Mouse (Mus musculus) ES-E14 (cell line): ENCODE data around the gene Eps15l1. TPM values are rescaled to one million over a fixed set of nuclear protein-coding genes. Genes with fewer than 3 reads are reported as not detected.

Experiments used
- DNase-seq: peaks from one replicate; pipeline ENCODE4 v3.0.0-alpha.2; 2013; ENCODE audit warnings: low read depth, low spot score
- H3K27ac ChIP-seq: 2 replicates; pipeline ENCODE4 v1.5.1; 2012; ENCODE audit warnings: low read depth, mild to moderate bottlenecking, low read length, moderate library complexity, mixed read lengths; ENCODE audit not compliant: poor library complexity, insufficient read depth, severe bottlenecking
- H3K36me3 ChIP-seq: 2 replicates; pipeline ENCODE4 v1.6.1; 2012; ENCODE audit warnings: mild to moderate bottlenecking, low read length, moderate library complexity, mixed read lengths; ENCODE audit not compliant: control insufficient read depth, poor library complexity, insufficient read depth, severe bottlenecking
- H3K4me1 ChIP-seq, 2 experiments: fragments of 150-350 bp in 1 of 2; sonication (generic) in 1 of 2; 2 replicates each; pipeline ENCODE4 v1.6.1; 2012; ENCODE audit warnings: low read length in 2 of 2, mild to moderate bottlenecking in 1 of 2, mixed read lengths in 1 of 2; ENCODE audit not compliant: control insufficient read depth in 2 of 2, insufficient read depth in 2 of 2, poor library complexity in 1 of 2
- H3K4me3 ChIP-seq, 2 experiments: fragments of 150-350 bp in 1 of 2; sonication (generic) in 1 of 2; 2 replicates each; pipeline ENCODE4 v1.5.1; 2012; ENCODE audit warnings: low read length in 2 of 2, low read depth in 1 of 2, mild to moderate bottlenecking in 1 of 2, mixed read lengths in 1 of 2; ENCODE audit not compliant: insufficient read depth in 1 of 2, poor library complexity in 1 of 2, severe bottlenecking in 1 of 2
- H3K9ac ChIP-seq: 2 replicates; pipeline ENCODE4 v1.6.1; 2012; ENCODE audit warnings: low read depth, mild to moderate bottlenecking, low read length, mixed read lengths; ENCODE audit not compliant: poor library complexity, insufficient read depth, severe bottlenecking
- H3K9me3 ChIP-seq: fragments of 150-350 bp; sonication (generic); 2 replicates; pipeline ENCODE4 v1.6.1; 2012; ENCODE audit warnings: low read depth, mild to moderate bottlenecking, low read length; ENCODE audit not compliant: control insufficient read depth, insufficient read depth
- CHD2 ChIP-seq: IDR thresholded peaks from 2 replicates; pipeline ENCODE4 v1.6.1; 2014; ENCODE audit warnings: mild to moderate bottlenecking, low read depth, low read length, inconsistent platforms
- HCFC1 ChIP-seq: IDR thresholded peaks from 2 replicates; pipeline ENCODE4 v1.6.1; 2012; ENCODE audit warnings: low read length, inconsistent platforms, borderline replicate concordance; ENCODE audit not compliant: insufficient read depth
- MAFK ChIP-seq: IDR thresholded peaks from 2 replicates; pipeline ENCODE4 v1.6.1; 2014; ENCODE audit warnings: mild to moderate bottlenecking, low read depth, low read length, inconsistent platforms; ENCODE audit not compliant: insufficient read depth
- ZC3H11A ChIP-seq: IDR thresholded peaks from 2 replicates; pipeline ENCODE4 v1.6.1; 2012; ENCODE audit warnings: low read depth, mild to moderate bottlenecking, inconsistent platforms, low read length, borderline replicate concordance
- ZNF384 ChIP-seq: IDR thresholded peaks from 2 replicates; pipeline ENCODE4 v1.6.1; 2012; ENCODE audit warnings: low read depth, low read length, inconsistent platforms
- in situ Hi-C, 2 experiments: fragments of 600-800 bp; cut with MboI; formaldehyde crosslinking; loops; one replicate each; pipeline ENCODE4 v1.15.1; 2025; ENCODE audit warnings: low sequenced_read_pairs in 2 of 2, inconsistent platforms in 1 of 2; ENCODE audit not compliant: unreplicated experiment in 2 of 2
- total RNA-seq: library from RNA; depleted of rRNA; stranded (reverse); fragments of 300-350 nt; gene quantifications from 2 replicates; pipeline ENCODE4 v1.2.3, GENCODE M21; 2012

Eps15l1 gene
- total RNA-seq, 1 experiment = 41.7 TPM

DNA sequence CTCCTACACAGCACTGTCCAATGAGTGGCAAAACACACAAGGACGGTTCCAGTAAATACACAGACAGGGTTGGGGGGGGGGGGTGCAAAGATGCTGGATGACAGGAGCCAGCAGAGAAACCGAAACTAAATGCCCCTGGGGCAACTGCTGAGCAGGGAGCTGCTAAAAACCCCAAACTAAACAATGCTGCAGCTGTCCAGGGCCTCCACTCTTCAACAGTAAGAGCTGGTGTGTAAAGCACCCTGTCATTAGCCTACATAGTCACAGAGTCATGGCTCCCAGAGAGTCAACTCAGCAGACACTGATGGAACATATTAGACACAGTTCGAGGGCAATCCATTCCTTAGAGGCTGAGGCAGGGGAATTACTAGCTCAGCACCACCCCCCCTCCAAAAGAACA lies 11.8 kb downstream of the Eps15l1 start:
- Histone ChIP-seq H3K36me3 (peaks cover 9% of the 10 kb centered on the region; the same call in 1 of the 2 replicates), H3K4me1 (peaks cover 3 to 18% of the 10 kb centered on the region in 2 experiments; a peak in 2 of 4 replicates), H3K9ac (no peak overlapping the region), H3K4me3 (no peak overlapping the region), H3K9me3 (no peaks in the 10 kb centered on the region), H3K27ac (no peak overlapping the region)
- DNase-seq = no peak
- TF ChIP-seq ZNF384 = no peak
- TF ChIP-seq CHD2 = no peak
- no peak for TF ChIP-seq ZC3H11A
- TF ChIP-seq MAFK = no peak
- TF ChIP-seq HCFC1 = no peak
- in situ Hi-C loops = no loop called here

DNA sequence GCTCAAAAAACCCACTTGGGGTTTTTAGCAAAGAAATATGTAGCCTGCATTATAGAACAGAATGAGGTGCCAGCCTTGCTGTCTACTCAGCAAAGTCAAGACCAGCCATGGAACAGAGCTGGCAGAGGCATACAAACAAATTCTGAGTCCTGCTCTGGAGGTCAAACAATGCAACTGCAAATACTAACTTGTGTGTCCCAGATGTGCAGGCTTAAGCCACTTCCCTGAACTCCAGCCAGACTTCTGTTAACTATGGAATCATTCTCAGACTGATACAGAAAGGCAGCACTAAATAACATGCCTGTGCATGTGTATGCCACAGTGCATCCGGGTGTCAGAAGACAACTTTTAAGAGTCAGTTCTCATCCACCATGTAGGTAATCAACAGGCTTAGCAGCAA lies 13.4 kb downstream of the Eps15l1 start:
- no peak overlapping the region for H3K9ac ChIP-seq
- H3K4me3 ChIP-seq = no peak overlapping the region
- TF ChIP-seq CHD2 (no peak), MAFK (no peak), HCFC1 (no peak), ZC3H11A (no peak), ZNF384 (no peak)
- H3K36me3 ChIP-seq = peaks cover 9% of the 10 kb centered on the region; the same call in 1 of the 2 replicates
- H3K4me1 ChIP-seq = peaks cover 3 to 13% of the 10 kb centered on the region in 2 experiments; a peak in 2 of 4 replicates
- DNase-seq = no peak
- in situ Hi-C loops = no loop called here
- no peaks in the 10 kb centered on the region for H3K9me3 ChIP-seq
- H3K27ac ChIP-seq = no peak overlapping the region

DNA sequence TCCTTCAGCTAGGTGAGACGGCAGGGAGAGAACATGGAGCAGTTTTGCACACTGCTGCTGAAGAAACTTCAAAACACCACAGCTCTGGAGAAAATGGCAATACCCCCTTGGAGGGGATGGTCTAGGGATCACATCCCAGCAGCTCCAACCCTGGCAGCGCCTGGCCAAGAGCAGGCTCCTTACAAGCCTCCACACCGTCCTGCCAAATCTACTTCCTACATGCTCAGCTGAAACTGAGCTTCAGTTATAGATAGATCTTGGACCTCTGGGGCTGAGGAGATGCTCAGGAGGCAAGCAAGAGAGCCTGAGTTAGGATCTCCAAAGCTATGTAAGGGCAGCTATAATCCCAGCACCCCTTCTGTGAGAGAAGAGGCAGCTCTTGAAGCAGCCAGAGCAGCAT lies 18.3 kb downstream of the Eps15l1 start:
- in situ Hi-C loops = no loop called here
- H3K9me3 ChIP-seq = no peaks in the 10 kb centered on the region
- H3K4me1 ChIP-seq = peaks cover 3 to 11% of the 10 kb centered on the region in 2 experiments; a peak in 3 of 4 replicates
- no peak for TF ChIP-seq HCFC1
- no peak for TF ChIP-seq ZNF384
- no peak for TF ChIP-seq ZC3H11A
- TF ChIP-seq MAFK = no peak
- no peak for TF ChIP-seq CHD2
- no peak for DNase-seq
- no peak overlapping the region for H3K27ac ChIP-seq
- H3K9ac ChIP-seq = no peak overlapping the region
- peaks cover under 1% of the 10 kb centered on the region; the same call in 1 of the 2 replicates for H3K36me3 ChIP-seq
- H3K4me3 ChIP-seq = no peak overlapping the region

DNA sequence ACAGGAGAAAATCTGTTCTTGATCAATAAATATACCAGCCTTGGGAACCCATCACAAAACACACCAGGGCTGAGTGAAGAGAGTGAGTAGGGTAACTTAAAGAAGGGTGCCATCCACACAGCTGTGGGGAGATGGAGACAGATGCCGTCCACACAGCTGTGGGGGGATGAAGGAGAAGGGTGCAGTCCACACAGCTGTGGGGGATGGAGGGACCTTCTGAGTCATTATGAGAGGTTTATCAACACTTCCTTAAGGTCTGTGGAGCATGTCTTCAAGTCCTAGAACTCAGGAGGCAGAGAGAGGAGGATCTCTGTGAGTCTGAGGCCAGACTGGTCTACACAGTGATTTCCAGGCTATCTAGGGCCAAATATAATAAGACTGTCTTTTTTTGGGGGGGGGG lies 19.9 kb downstream of the Eps15l1 start:
- Histone ChIP-seq H3K9me3 (no peaks in the 10 kb centered on the region), H3K4me1 (peaks cover 2 to 11% of the 10 kb centered on the region in 2 experiments; a peak in 2 of 4 replicates), H3K27ac (no peak overlapping the region), H3K9ac (no peak overlapping the region), H3K4me3 (no peak overlapping the region), H3K36me3 (peaks cover 6% of the 10 kb centered on the region; the same call in 1 of the 2 replicates)
- in situ Hi-C loops = no loop called here
- no peak for TF ChIP-seq ZNF384
- no peak for TF ChIP-seq ZC3H11A
- no peak for TF ChIP-seq HCFC1
- TF ChIP-seq MAFK = no peak
- TF ChIP-seq CHD2 = no peak
- DNase-seq = no peak

DNA sequence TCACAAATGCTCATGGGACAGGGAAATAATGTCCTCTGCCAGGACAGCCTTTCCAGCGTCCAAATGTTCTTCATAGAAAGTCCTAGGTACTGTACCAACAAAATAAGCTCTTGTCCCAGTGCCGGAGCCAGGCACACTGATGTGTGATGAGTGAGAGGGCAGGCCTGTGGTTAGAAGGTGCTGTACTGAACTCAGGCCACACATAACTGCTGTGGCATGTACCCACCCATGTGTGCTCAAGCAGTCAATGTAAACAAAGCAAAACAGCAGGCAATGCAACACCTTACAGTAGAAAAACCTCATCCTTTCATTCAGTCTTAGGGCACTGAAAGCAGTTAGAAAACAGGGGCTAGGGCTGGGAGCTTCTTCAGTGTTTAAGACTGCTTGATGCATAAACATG lies 35.5 kb downstream of the Eps15l1 start:
- no peak overlapping the region for H3K9ac ChIP-seq
- no peak for DNase-seq
- no peaks in the 10 kb centered on the region for H3K9me3 ChIP-seq
- in situ Hi-C loops = no loop called here
- no peak overlapping the region for H3K27ac ChIP-seq
- TF ChIP-seq HCFC1 (no peak), MAFK (no peak), CHD2 (no peak), ZC3H11A (no peak), ZNF384 (no peak)
- H3K4me3 ChIP-seq = no peak overlapping the region
- peaks cover 64% of the 10 kb centered on the region for H3K36me3 ChIP-seq
- H3K4me1 ChIP-seq = no peaks in the 10 kb centered on the region
